Mouse (Mus musculus) spleen, adult 2 months (tissue): ENCODE data around the gene Snd1.

Experiments
- CTCF ChIP-seq: fragments of 200-500 bp; IDR thresholded peaks from 2 replicates; pipeline ENCODE4 v1.5.1; 2011; ENCODE audit warnings: mild to moderate bottlenecking, inconsistent platforms; ENCODE audit not compliant: insufficient read depth, insufficient read length, insufficient replicate concordance; ENCODE audit errors: extremely low read depth
- POLR2A ChIP-seq: fragments of 200-500 bp; IDR thresholded peaks from 2 replicates; pipeline ENCODE4 v1.6.1; 2011; ENCODE audit warnings: low read depth, low read length, inconsistent platforms

DNA sequence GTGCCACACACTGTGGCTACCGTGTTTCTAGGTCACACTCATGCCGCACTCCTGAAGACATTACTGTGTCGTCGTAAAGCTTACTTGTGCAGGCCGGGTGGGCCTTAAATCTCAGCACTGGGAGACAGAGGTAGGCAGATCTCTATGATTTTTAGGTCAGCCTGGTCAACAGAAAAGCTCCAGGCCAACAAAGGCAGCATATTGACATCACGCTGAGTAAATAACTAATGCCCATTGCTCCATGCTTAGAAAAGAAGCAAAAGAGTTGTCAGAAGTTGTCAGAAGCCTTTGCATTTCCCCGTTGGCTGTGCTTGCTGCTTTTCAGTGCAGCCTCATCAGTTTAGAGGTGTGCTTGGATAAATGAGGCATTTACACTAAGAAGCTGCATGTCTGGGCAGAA, 261.7 kb downstream of the Snd1 start:
- TF ChIP-seq CTCF, result no peak
- TF ChIP-seq POLR2A, result no peak
